Mouse (Mus musculus) E14TG2a.4 (cell line): Measurements from ENCODE around the gene Med22.

Experiments used
- CTCF ChIP-seq: conservative IDR thresholded peaks from 2 replicates; pipeline ENCODE4 v1.5.1; 2014; ENCODE audit warnings: low read length
- NANOG ChIP-seq: IDR thresholded peaks from 2 replicates; pipeline ENCODE4 v1.6.1; 2014; ENCODE audit warnings: borderline replicate concordance, low read length, mixed read lengths
- POU5F1 ChIP-seq: IDR thresholded peaks from 2 replicates; pipeline ENCODE4 v1.6.1; 2014; ENCODE audit warnings: low read length, borderline replicate concordance

GRCm38 (mm10) chr2:26954735-26955395 is 44.4 kb upstream of the Med22 start:
- TF ChIP-seq CTCF (no peak), POU5F1 (no peak), NANOG (no peak)
